Comparison of ENCODE assay signal across 11 mouse cellular contexts in the genomic region with DNA sequence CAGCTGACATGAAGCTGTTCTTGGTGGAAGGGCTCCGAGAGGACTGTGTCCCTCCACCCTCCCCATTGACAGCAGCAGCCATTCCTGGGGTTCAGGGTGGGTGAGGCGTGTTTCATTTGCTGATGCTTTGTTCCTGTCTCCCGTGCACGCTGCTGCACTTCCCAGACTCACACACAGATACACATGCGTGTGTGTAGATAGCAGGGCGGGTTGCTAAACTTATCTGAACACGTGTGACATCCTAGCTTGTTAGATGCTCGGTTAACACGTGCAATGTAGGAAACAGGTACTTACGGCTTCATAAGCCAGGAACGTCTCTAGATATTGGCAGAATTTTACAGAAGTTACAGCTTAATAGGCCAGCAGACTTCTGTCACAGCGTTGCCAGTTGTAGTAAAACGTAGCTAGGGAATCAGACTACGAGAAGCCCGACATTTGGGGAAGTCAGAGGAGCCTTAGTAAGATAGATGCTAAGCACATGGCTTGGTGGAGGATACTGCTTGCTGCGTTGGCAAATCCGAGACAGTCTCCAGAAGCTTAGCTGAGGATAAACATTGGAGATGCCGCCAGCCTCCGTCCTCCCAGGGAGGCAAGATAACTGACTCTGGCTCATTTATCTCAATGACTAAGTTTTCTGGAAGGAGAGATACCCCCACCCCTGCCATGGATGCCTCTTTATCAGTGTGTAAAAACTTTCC. TPM values are rescaled to one million over a fixed set of nuclear protein-coding genes. Genes with fewer than 3 reads are reported as not detected.
DNase-seq lines count a peak whose midpoint lies in the region; ATAC-seq lines count a peak whose summit lies in the region.
"Had no signal": no experiment of that assay in that cellular context is flagged by ENCODE, and none has a peak within 500 bp of the region (broad histone marks: within the 10 kb centered on the region; RNA-seq: fewer than 3 reads in every experiment).

No protein-coding gene starts in this region.

- H3K27me3 ChIP-seq in forebrain, embryonic 15.5 days, result no peaks in the 10 kb centered on the region
- H3K27me3 ChIP-seq in forebrain, embryonic 12.5 days, result no peaks in the 10 kb centered on the region
- no peaks in the 10 kb centered on the region for H3K27me3 ChIP-seq in midbrain, embryonic 13.5 days
- H3K27me3 ChIP-seq in midbrain, embryonic 16.5 days (ENCODE audit: control insufficient read depth, insufficient read depth, low read depth, low read length), result no peaks in the 10 kb centered on the region
- H3K27me3 ChIP-seq in splenic B cell, adult 2 months (ENCODE audit: control insufficient read depth, insufficient read depth, low read length, poor library complexity, severe bottlenecking), result no peaks in the 10 kb centered on the region
- H3K27me3 ChIP-seq: embryonic facial prominence, embryonic 13.5 days had no signal

- H3K9ac ChIP-seq in forebrain, embryonic 15.5 days (replicated peaks), result no peak overlapping the region
- no peak overlapping the region for H3K9ac ChIP-seq in forebrain, embryonic 12.5 days
- H3K9ac ChIP-seq in midbrain, embryonic 13.5 days (replicated peaks), result peak overlapping the region; percentile 17
- H3K9ac ChIP-seq in midbrain, embryonic 16.5 days (ENCODE audit: low read depth, low read length), result no peak overlapping the region
- H3K9ac ChIP-seq: embryonic facial prominence, embryonic 13.5 days had no signal

- no peaks in the 10 kb centered on the region for H3K9me3 ChIP-seq in forebrain, embryonic 15.5 days
- no peaks in the 10 kb centered on the region for H3K9me3 ChIP-seq in forebrain, embryonic 12.5 days
- no peaks in the 10 kb centered on the region for H3K9me3 ChIP-seq in midbrain, embryonic 13.5 days
- H3K9me3 ChIP-seq in midbrain, embryonic 16.5 days (replicated peaks; ENCODE audit: control insufficient read depth, low read length, poor library complexity, severe bottlenecking), result no peaks in the 10 kb centered on the region
- H3K9me3 ChIP-seq: embryonic facial prominence, embryonic 13.5 days had no signal

- peaks cover 58% of the 10 kb centered on the region for H3K4me1 ChIP-seq in forebrain, embryonic 15.5 days
- peaks cover 62% of the 10 kb centered on the region for H3K4me1 ChIP-seq in forebrain, embryonic 12.5 days
- H3K4me1 ChIP-seq in midbrain, embryonic 13.5 days (replicated peaks), result peaks cover 69% of the 10 kb centered on the region
- peaks cover 43% of the 10 kb centered on the region for H3K4me1 ChIP-seq in midbrain, embryonic 16.5 days (ENCODE audit: control insufficient read depth, insufficient read depth, low read length)

- H3K4me2 ChIP-seq in forebrain, embryonic 15.5 days (replicated peaks), result no peak overlapping the region
- no peak overlapping the region for H3K4me2 ChIP-seq in forebrain, embryonic 12.5 days
- 0 out of 2 replicates have a peak overlapping the region, but pooled peaks have one; percentile 9 for H3K4me2 ChIP-seq in midbrain, embryonic 13.5 days (replicated peaks)
- H3K4me2 ChIP-seq in midbrain, embryonic 16.5 days (ENCODE audit: low read length), result no peak overlapping the region; the same call in 1 of the 2 replicates
- H3K4me2 ChIP-seq: embryonic facial prominence, embryonic 13.5 days had no signal

- H3K4me3 ChIP-seq in forebrain, embryonic 15.5 days, result no peak overlapping the region
- H3K4me3 ChIP-seq in forebrain, embryonic 12.5 days (replicated peaks), result no peak overlapping the region
- no peak overlapping the region for H3K4me3 ChIP-seq in midbrain, embryonic 13.5 days (replicated peaks)
- H3K4me3 ChIP-seq in midbrain, embryonic 16.5 days (ENCODE audit: low read depth, low read length), result no peak overlapping the region
- H3K4me3 ChIP-seq: embryonic facial prominence, embryonic 13.5 days had no signal

- peak; percentile 82 for DNase-seq in liver
- DNase-seq in splenic B cell, adult 2 months (ENCODE audit: low read depth, low spot score), result peak; percentile 17
- DNase-seq in B cell, adult 2 months, result no peak
- no peak for DNase-seq in left cerebral cortex, adult 8-10 months (ENCODE audit: low spot score in 2 of 2)
- DNase-seq: layer of hippocampus, postnatal 36 days; right cerebral cortex, postnatal 4 days had no signal

- 0 out of 2 replicates have a peak, but pooled peaks have one; percentile 30 for ATAC-seq in forebrain, embryonic 15.5 days (replicated peaks)
- ATAC-seq in forebrain, embryonic 12.5 days (ENCODE audit: low FRiP score), result no peak
- no peak for ATAC-seq in midbrain, embryonic 13.5 days
- ATAC-seq in midbrain, embryonic 16.5 days, result no peak

- 57% methylated on average over 19 of the region's 19 CpGs for WGBS in forebrain, embryonic 15.5 days
- 68% methylated on average over 19 of the region's 19 CpGs for WGBS in forebrain, embryonic 12.5 days
- WGBS in midbrain, embryonic 13.5 days, result 60% methylated on average over 19 of the region's 19 CpGs
- 50% methylated on average over 19 of the region's 19 CpGs for WGBS in midbrain, embryonic 16.5 days

- H3K36me3 ChIP-seq in forebrain, embryonic 15.5 days, result no peaks in the 10 kb centered on the region
- no peaks in the 10 kb centered on the region for H3K36me3 ChIP-seq in forebrain, embryonic 12.5 days (replicated peaks)
- no peaks in the 10 kb centered on the region for H3K36me3 ChIP-seq in midbrain, embryonic 13.5 days
- no peaks in the 10 kb centered on the region for H3K36me3 ChIP-seq in midbrain, embryonic 16.5 days (ENCODE audit: control insufficient read depth, insufficient read depth, low read length)
- no peaks in the 10 kb centered on the region for H3K36me3 ChIP-seq in splenic B cell, adult 2 months (ENCODE audit: control insufficient read depth, insufficient read depth, low read length, poor library complexity, severe bottlenecking)
- H3K36me3 ChIP-seq: embryonic facial prominence, embryonic 13.5 days had no signal

- no peak overlapping the region for H3K27ac ChIP-seq in forebrain, embryonic 15.5 days (replicated peaks)
- no peak overlapping the region for H3K27ac ChIP-seq in forebrain, embryonic 12.5 days
- no peak overlapping the region for H3K27ac ChIP-seq in midbrain, embryonic 13.5 days
- H3K27ac ChIP-seq in midbrain, embryonic 16.5 days (ENCODE audit: low read length), result no peak overlapping the region
- H3K27ac ChIP-seq: embryonic facial prominence, embryonic 13.5 days had no signal

RNA-seq across cellular contexts. Expression of a gene that starts 7.3 kb away (rescaled TPM):
- polyA plus RNA-seq in forebrain, embryonic 15.5 days (2015; fragmentation: Nextera tagmentation; extraction: Ambion mirVana), result 22.0 and 23.8 TPM in 2 replicates
- polyA plus RNA-seq in forebrain, embryonic 12.5 days (2016; fragmentation: Nextera tagmentation; extraction: Ambion mirVana), result 19.3 and 19.4 TPM in 2 replicates
- 21.1 and 25.4 TPM in 2 replicates for polyA plus RNA-seq in midbrain, embryonic 13.5 days (2015; fragmentation: Nextera tagmentation; extraction: Ambion mirVana)
- 14.3 and 15.9 TPM in 2 replicates for polyA plus RNA-seq in midbrain, embryonic 16.5 days (2015; fragmentation: Nextera tagmentation; extraction: Ambion mirVana)
- 10 to 100 TPM; 12.4 to 15.1 (median 13.6) TPM for total RNA-seq in left cerebral cortex, adult 8-10 months (2022)

Comparison
In these comparisons a context has a peak if more than half of its experiments do, and no peak if none do; other contexts are left out.
1. DNase-seq: peak in liver (single experiment) and splenic B cell, adult 2 months (single experiment); none in B cell, adult 2 months (0 of 2) and left cerebral cortex, adult 8-10 months (0 of 2).